Mouse (Mus musculus) ovary, postnatal 36 days (tissue): ENCODE measurements at regions not wholly inside any gene's neighbourhood (a gene's known extent, or its start where the extent isn't known, plus 50 kb on each side); places are given as distances from the start of the nearest gene placed in this dataset.

Experiments used
- DNase-seq: peaks from one replicate; pipeline ENCODE4 v3.0.0; 2022; ENCODE audit warnings: low spot score, mixed read lengths

GRCm38 (mm10) chrX:12366801-12367200 lies 206.6 kb upstream of the Bcor start:
- no peak for DNase-seq

GRCm38 (mm10) chrX:12373670-12374069 lies 213.5 kb upstream of the Bcor start:
- DNase-seq = no peak

- peak; percentile 10 for DNase-seq
Observed at GRCm38 (mm10) chrX:12375796-12376195, 211.8 kb upstream of the Atp6ap2 start.

- DNase-seq = no peak
Observed at GRCm38 (mm10) chrX:12376238-12376980, 211.2 kb upstream of the Atp6ap2 start.

- no peak for DNase-seq
Observed at GRCm38 (mm10) chrX:12377441-12377840, 210.2 kb upstream of the Atp6ap2 start.

GRCm38 (mm10) chrX:12392145-12392825 lies 195.3 kb upstream of the Atp6ap2 start:
- DNase-seq = no peak

GRCm38 (mm10) chrX:12409319-12409718 lies 178.3 kb upstream of the Atp6ap2 start:
- DNase-seq = no peak

- no peak for DNase-seq
Observed at GRCm38 (mm10) chrX:12425566-12425965, 162.0 kb upstream of the Atp6ap2 start.

- DNase-seq = no peak
Observed at GRCm38 (mm10) chrX:12426664-12427063, 160.9 kb upstream of the Atp6ap2 start.

- no peak for DNase-seq
Observed at GRCm38 (mm10) chrX:12432289-12432688, 155.3 kb upstream of the Atp6ap2 start.

- no peak for DNase-seq
Observed at GRCm38 (mm10) chrX:12435656-12436055, 151.9 kb upstream of the Atp6ap2 start.

- DNase-seq = no peak
Observed at GRCm38 (mm10) chrX:12436106-12436505, 151.5 kb upstream of the Atp6ap2 start.

- no peak for DNase-seq
Observed at GRCm38 (mm10) chrX:12439447-12439846, 148.2 kb upstream of the Atp6ap2 start.

- no peak for DNase-seq
Observed at GRCm38 (mm10) chrX:12443794-12444193, 143.8 kb upstream of the Atp6ap2 start.

GRCm38 (mm10) chrX:12445093-12445492 lies 142.5 kb upstream of the Atp6ap2 start:
- DNase-seq = no peak

GRCm38 (mm10) chrX:12447962-12448361 lies 139.6 kb upstream of the Atp6ap2 start:
- no peak for DNase-seq

- DNase-seq = no peak
Observed at GRCm38 (mm10) chrX:12449688-12450087, 137.9 kb upstream of the Atp6ap2 start.

GRCm38 (mm10) chrX:12452979-12453769 lies 134.4 kb upstream of the Atp6ap2 start:
- DNase-seq = no peak

- DNase-seq = no peak
Observed at GRCm38 (mm10) chrX:12461657-12462056, 125.9 kb upstream of the Atp6ap2 start.

GRCm38 (mm10) chrX:12462936-12463647 lies 124.5 kb upstream of the Atp6ap2 start:
- no peak for DNase-seq

GRCm38 (mm10) chrX:12466312-12466711 lies 121.3 kb upstream of the Atp6ap2 start:
- no peak for DNase-seq

GRCm38 (mm10) chrX:12466897-12467296 lies 120.7 kb upstream of the Atp6ap2 start:
- DNase-seq = no peak
